In genomic region chr13:112928038-112928668, GRCm38 (mm10) we compare ENCODE assay signal across 8 mouse cellular contexts. TPM values are rescaled to one million over a fixed set of nuclear protein-coding genes. Genes with fewer than 3 reads are reported as not detected.
A peak's percentile ranks its signal among the peaks of the same experiment; 100 is the strongest.
DNase-seq lines count a peak whose midpoint lies in the region; ATAC-seq and TF ChIP-seq lines count a peak whose summit lies in the region.

No protein-coding gene starts in this region.

- no peak for TF ChIP-seq CTCF in G1E (IDR thresholded peaks at IDR 0.05; ENCODE audit: low read depth, low read length)

- H3K27ac ChIP-seq in heart, embryonic 15.5 days, result peak overlapping the region; percentile 88
- peak overlapping the region; percentile 74 for H3K27ac ChIP-seq in forebrain, embryonic 11.5 days (ENCODE audit: low read depth, low read length)
- H3K27ac ChIP-seq in liver, embryonic 16.5 days (ENCODE audit: low read length), result peak overlapping the region; percentile 96

- H3K4me3 ChIP-seq in heart, embryonic 15.5 days, result peak overlapping the region; percentile 95
- H3K4me3 ChIP-seq in G1E (ENCODE audit: low read depth, low read length), result peak overlapping the region; percentile 90
- peak overlapping the region; percentile 83 for H3K4me3 ChIP-seq in forebrain, embryonic 11.5 days (ENCODE audit: low read depth, low read length)
- H3K4me3 ChIP-seq in liver, embryonic 16.5 days (ENCODE audit: low read depth, low read length), result peak overlapping the region; percentile 93

- WGBS in heart, embryonic 15.5 days, result 6% methylated on average over 8 of the region's 8 CpGs
- 11% methylated on average over 8 of the region's 8 CpGs for whole genome bisulfite sequencing in forebrain, embryonic 11.5 days
- WGBS in liver, embryonic 16.5 days (ENCODE audit: insufficient replicate concordance), result 4% methylated on average over 8 of the region's 8 CpGs

- DNase-seq in heart, adult 18-20 months, result no peak
- DNase-seq in G1E (ENCODE audit: low spot score), result peak; percentile 18
- DNase-seq in forebrain, embryonic 11.5 days (ENCODE audit: low spot score), result no peak
- no peak for DNase-seq in left cerebral cortex, postnatal 4 days
- no peak for DNase-seq in left cerebral cortex, adult 11 months (ENCODE audit: low spot score)
- no peak for DNase-seq in spleen, postnatal 10 days (ENCODE audit: low spot score in 2 of 2)

- H3K4me1 ChIP-seq in heart, embryonic 15.5 days (replicated peaks), result peaks cover 21% of the 10 kb centered on the region
- peaks cover 24% of the 10 kb centered on the region for H3K4me1 ChIP-seq in G1E (ENCODE audit: insufficient read depth, low read depth, low read length)
- H3K4me1 ChIP-seq in forebrain, embryonic 11.5 days (replicated peaks; ENCODE audit: control insufficient read depth, insufficient read depth, low read length), result peaks cover 4% of the 10 kb centered on the region; the same call in 1 of the 2 replicates
- H3K4me1 ChIP-seq in liver, embryonic 16.5 days (ENCODE audit: control insufficient read depth, low read depth, low read length), result peaks cover 19% of the 10 kb centered on the region

- H3K4me2 ChIP-seq in heart, embryonic 15.5 days, result peak overlapping the region; percentile 82
- H3K4me2 ChIP-seq in forebrain, embryonic 11.5 days (ENCODE audit: low read depth, low read length, severe bottlenecking), result peak overlapping the region; percentile 67
- peak overlapping the region; percentile 85 for H3K4me2 ChIP-seq in liver, embryonic 16.5 days (ENCODE audit: low read depth, low read length)

- intact Hi-C loops in left cerebral cortex, postnatal 4 days (cut with DNase I), result no loop called here

- H3K9ac ChIP-seq in heart, embryonic 15.5 days, result peak overlapping the region; percentile 85
- H3K9ac ChIP-seq in forebrain, embryonic 11.5 days (ENCODE audit: low read length), result peak overlapping the region; percentile 81
- H3K9ac ChIP-seq in liver, embryonic 16.5 days (ENCODE audit: low read depth, low read length), result peak overlapping the region; percentile 78

- H3K36me3 ChIP-seq in heart, embryonic 15.5 days, result peaks cover 17% of the 10 kb centered on the region; the same call in 1 of the 2 replicates
- H3K36me3 ChIP-seq in G1E (replicated peaks), result peaks cover 57% of the 10 kb centered on the region
- no peaks in the 10 kb centered on the region; the same call in 1 of the 2 replicates for H3K36me3 ChIP-seq in forebrain, embryonic 11.5 days (ENCODE audit: control insufficient read depth, insufficient read depth, low read length)
- H3K36me3 ChIP-seq in liver, embryonic 16.5 days (ENCODE audit: control insufficient read depth, insufficient read depth), result no peaks in the 10 kb centered on the region

- H3K27me3 ChIP-seq in heart, embryonic 15.5 days, result no peaks in the 10 kb centered on the region
- no peaks in the 10 kb centered on the region for H3K27me3 ChIP-seq in G1E (ENCODE audit: insufficient read depth, low read length)
- H3K27me3 ChIP-seq in forebrain, embryonic 11.5 days (ENCODE audit: control insufficient read depth, insufficient read depth, low read length), result no peaks in the 10 kb centered on the region
- no peaks in the 10 kb centered on the region for H3K27me3 ChIP-seq in liver, embryonic 16.5 days (ENCODE audit: control insufficient read depth, insufficient read depth, low read depth, low read length)

- no peak for ATAC-seq in heart, embryonic 15.5 days (replicated peaks; ENCODE audit: insufficient number of reproducible peaks, insufficient read depth, low FRiP score, low read depth)
- no peak for ATAC-seq in G1E (ENCODE audit: extremely low read depth, insufficient number of reproducible peaks, low FRiP score, poor library complexity, severe bottlenecking)
- ATAC-seq in forebrain, embryonic 11.5 days (replicated peaks; ENCODE audit: low FRiP score), result no peak
- no peak for ATAC-seq in liver, embryonic 16.5 days (ENCODE audit: low read depth)

- H3K9me3 ChIP-seq in heart, embryonic 15.5 days (replicated peaks), result no peaks in the 10 kb centered on the region
- no peaks in the 10 kb centered on the region for H3K9me3 ChIP-seq in G1E (replicated peaks)
- H3K9me3 ChIP-seq in forebrain, embryonic 11.5 days (ENCODE audit: control insufficient read depth, low read length), result no peaks in the 10 kb centered on the region
- no peaks in the 10 kb centered on the region for H3K9me3 ChIP-seq in liver, embryonic 16.5 days (replicated peaks; ENCODE audit: control insufficient read depth, low read length)

RNA-seq across cellular contexts. Expression of gene Dhx29, which starts 0.9 kb away (rescaled TPM):
- 15.0 and 15.1 TPM in 2 replicates for polyA plus RNA-seq in heart, embryonic 15.5 days (2015; fragmentation: Nextera tagmentation; extraction: Ambion mirVana)
- total RNA-seq in heart, adult 18-20 months (2021), result 10 to 100 TPM; 15.0 to 15.6 TPM
- total RNA-seq in G1E (2014; fragmentation: Nextera tagmentation) (54.4 and 57.6 TPM in 2 replicates), G1E (2017) (19.4 and 20.1 TPM in 2 replicates)
- 7.2 and 7.3 TPM in 2 replicates for polyA plus RNA-seq in G1E (2012)
- 34.3 and 37.2 TPM in 2 replicates for polyA plus RNA-seq in forebrain, embryonic 11.5 days (2014; fragmentation: Nextera tagmentation; extraction: Ambion mirVana)
- 4.2 and 4.9 TPM in 2 replicates for polyA plus RNA-seq in liver, embryonic 16.5 days (2015; fragmentation: Nextera tagmentation; extraction: Ambion mirVana)
- 10 to 100 TPM; 31.7 to 33.1 TPM for total RNA-seq in left cerebral cortex, postnatal 4 days (2021)

RNA-seq across cellular contexts. Expression of gene Mtrex, which starts 1.0 kb away (rescaled TPM):
- 38.1 and 44.9 TPM in 2 replicates for polyA plus RNA-seq in heart, embryonic 15.5 days (2015; fragmentation: Nextera tagmentation; extraction: Ambion mirVana)
- 10 to 100 TPM; 26.0 to 26.9 TPM for total RNA-seq in heart, adult 18-20 months (2021)
- 84.2 and 84.7 TPM in 2 replicates for total RNA-seq in G1E (2014; fragmentation: Nextera tagmentation)
- total RNA-seq in G1E (2017), result 56.3 and 71.1 TPM in 2 replicates
- polyA plus RNA-seq in G1E (2012), result 4.1 and 4.7 TPM in 2 replicates
- 101 and 109 TPM in 2 replicates for polyA plus RNA-seq in forebrain, embryonic 11.5 days (2014; fragmentation: Nextera tagmentation; extraction: Ambion mirVana)
- polyA plus RNA-seq in liver, embryonic 16.5 days (2015; fragmentation: Nextera tagmentation; extraction: Ambion mirVana), result 29.5 and 31.9 TPM in 2 replicates
- total RNA-seq in left cerebral cortex, postnatal 4 days (2021), result 10 to 100 TPM; 44.1 to 47.5 TPM

RNA-seq across cellular contexts. Expression of gene Ccno, which starts 59.4 kb away (rescaled TPM):
- polyA plus RNA-seq in heart, embryonic 15.5 days (2015; fragmentation: Nextera tagmentation; extraction: Ambion mirVana), result 0.78 and 1.4 TPM in 2 replicates
- total RNA-seq in heart, adult 18-20 months (2021), result under 1 TPM in 1 of 2 experiments, not detected in 1; 0.21 TPM
- not detected in 2 replicates for total RNA-seq in G1E (2014; fragmentation: Nextera tagmentation)
- total RNA-seq in G1E (2017), result 0.05 and 0.06 TPM in 2 replicates
- polyA plus RNA-seq in G1E (2012), result not detected in 2 replicates
- polyA plus RNA-seq in forebrain, embryonic 11.5 days (2014; fragmentation: Nextera tagmentation; extraction: Ambion mirVana), result 5.3 and 7.3 TPM in 2 replicates
- polyA plus RNA-seq in liver, embryonic 16.5 days (2015; fragmentation: Nextera tagmentation; extraction: Ambion mirVana), result 0.19 and 0.34 TPM in 2 replicates
- 1 to 10 TPM in 1 of 2 experiments, under 1 TPM in 1; 0.76 to 1.3 TPM for total RNA-seq in left cerebral cortex, postnatal 4 days (2021)
